Mouse (Mus musculus): ENCODE results near the gene Rpain.

DNA sequence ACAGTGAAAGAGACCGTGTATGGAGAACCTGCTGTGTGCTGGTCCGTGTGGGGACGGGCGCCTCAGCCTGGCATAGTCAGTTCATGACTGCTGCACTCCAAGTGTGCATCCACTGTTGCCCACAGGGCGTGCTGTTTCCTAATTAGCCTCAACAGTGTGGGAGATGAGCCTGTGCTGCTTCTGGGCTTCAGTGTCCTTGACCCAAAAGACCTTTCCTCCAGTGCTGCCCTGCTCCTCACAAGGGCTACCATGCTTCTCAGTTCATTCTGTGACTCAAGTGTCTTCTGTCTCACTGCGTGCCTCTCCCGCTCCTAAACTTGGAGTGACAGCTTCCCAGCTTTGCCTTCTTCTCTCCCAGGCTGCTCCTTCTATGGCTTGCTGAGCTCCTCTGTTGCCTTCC is 34.7 kb upstream of the Rpain start:
- TF ChIP-seq POLR2A (IDR thresholded peaks at IDR 0.05; ENCODE audit: low read depth, low read length): no peak
- no peak for TF ChIP-seq CTCF (IDR thresholded peaks at IDR 0.05; ENCODE audit: borderline replicate concordance, insufficient read depth, low read length)
